Mouse (Mus musculus) testis, adult 2 months (tissue): ENCODE measurements around the gene Slirp.
A peak's percentile ranks its signal among the peaks of the same experiment; 100 is the strongest.

ENCODE experiments used
- CTCF ChIP-seq: fragments of 200-500 bp; IDR thresholded peaks from 2 replicates; pipeline ENCODE4 v1.5.1; 2012; ENCODE audit warnings: low read depth, mild to moderate bottlenecking, inconsistent platforms, low read length, moderate library complexity; ENCODE audit not compliant: control insufficient read depth, insufficient read depth, insufficient replicate concordance
- POLR2A ChIP-seq: fragments of 200-500 bp; IDR thresholded peaks from 2 replicates; pipeline ENCODE4 v1.6.1; 2012; ENCODE audit warnings: low read depth, mild to moderate bottlenecking, inconsistent platforms, low read length, moderate library complexity; ENCODE audit not compliant: control insufficient read depth

GRCm38 (mm10) chr12:87471964-87472786 is 28.5 kb downstream of the Slirp start, which contains the start of gene Snw1:
- peak; percentile 97 for TF ChIP-seq POLR2A
- no peak for TF ChIP-seq CTCF
